Mouse (Mus musculus): ENCODE data around the gene Efna1.

GRCm38 (mm10) chr3:89314340-89314739, 33.4 kb upstream of the Efna1 start:
- TF ChIP-seq CTCF (IDR thresholded peaks at IDR 0.05; ENCODE audit: low read depth): no peak
- no peak for TF ChIP-seq EP300 (IDR thresholded peaks at IDR 0.05; ENCODE audit: low read depth)
